Mouse (Mus musculus) T-helper 2 cell (primary cell): ENCODE measurements around the gene Cd19.

Experiments used
- in situ Hi-C: fragments of 300-600 bp; cut with MboI, MseI; formaldehyde crosslinking; loops from one replicate; pipeline ENCODE4 v1.15.1; 2025; ENCODE audit warnings: high pct_unique_total_duplicates

The Cd19 gene

DNA sequence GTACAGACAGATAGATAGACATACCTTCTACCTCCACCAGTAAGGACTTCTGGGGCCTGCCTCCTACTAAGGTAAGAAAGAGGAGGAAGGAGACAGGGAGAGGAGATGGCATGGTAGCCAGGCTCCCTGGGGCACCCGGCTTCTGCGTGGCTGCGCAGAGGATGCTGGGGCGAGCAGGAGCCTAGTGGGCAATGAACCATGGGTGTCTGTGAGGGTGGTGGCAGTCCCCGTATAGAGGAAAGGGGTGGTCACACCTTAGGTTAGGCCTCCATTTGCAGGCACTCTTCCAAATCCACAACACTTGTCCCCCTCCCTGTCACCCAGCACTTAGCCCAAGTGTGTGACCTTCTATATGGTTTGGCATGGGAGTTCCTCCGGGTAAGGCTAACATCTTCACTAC lies at the start of gene Cd19:
TSS of gene Cd19 (minus strand) at position 165 of the 400 bp plus-strand sequence.
- in situ Hi-C loops: no loop called here

- in situ Hi-C loops: no loop called here
These were observed 49.4 kb upstream of the Cd19 start for GRCm38 (mm10) chr7:126464121-126464520.

DNA sequence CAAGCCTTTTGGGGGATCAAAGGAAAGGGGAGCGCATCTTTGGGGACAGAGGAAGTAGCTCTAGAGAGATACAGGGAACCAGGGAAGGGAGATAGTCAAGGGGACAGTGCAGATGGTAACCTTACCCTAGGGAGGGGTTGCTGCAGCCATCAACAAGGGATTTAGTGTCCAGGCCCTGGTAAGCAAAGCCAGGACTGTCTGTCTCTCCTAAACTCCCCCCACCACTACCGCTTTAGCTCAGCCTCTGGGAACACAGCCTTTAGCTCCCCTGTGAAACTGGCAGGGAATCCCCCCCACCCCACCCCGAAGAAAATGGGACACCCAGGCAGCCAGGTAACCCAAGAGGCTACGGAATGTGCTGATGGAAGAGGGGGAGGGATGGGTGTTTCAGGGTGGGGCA lies 48.9 kb upstream of the Cd19 start:
- in situ Hi-C loops: no loop called here

- in situ Hi-C loops: no loop called here
These were observed 48.3 kb upstream of the Cd19 start, which contains the start of gene Atp2a1 for GRCm38 (mm10) chr7:126463004-126463403. Atp2a1 (minus strand) TSS chr7:126463108.

GRCm38 (mm10) chr7:126461626-126462025 lies 46.9 kb upstream of the Cd19 start:
- in situ Hi-C loops: no loop called here

DNA sequence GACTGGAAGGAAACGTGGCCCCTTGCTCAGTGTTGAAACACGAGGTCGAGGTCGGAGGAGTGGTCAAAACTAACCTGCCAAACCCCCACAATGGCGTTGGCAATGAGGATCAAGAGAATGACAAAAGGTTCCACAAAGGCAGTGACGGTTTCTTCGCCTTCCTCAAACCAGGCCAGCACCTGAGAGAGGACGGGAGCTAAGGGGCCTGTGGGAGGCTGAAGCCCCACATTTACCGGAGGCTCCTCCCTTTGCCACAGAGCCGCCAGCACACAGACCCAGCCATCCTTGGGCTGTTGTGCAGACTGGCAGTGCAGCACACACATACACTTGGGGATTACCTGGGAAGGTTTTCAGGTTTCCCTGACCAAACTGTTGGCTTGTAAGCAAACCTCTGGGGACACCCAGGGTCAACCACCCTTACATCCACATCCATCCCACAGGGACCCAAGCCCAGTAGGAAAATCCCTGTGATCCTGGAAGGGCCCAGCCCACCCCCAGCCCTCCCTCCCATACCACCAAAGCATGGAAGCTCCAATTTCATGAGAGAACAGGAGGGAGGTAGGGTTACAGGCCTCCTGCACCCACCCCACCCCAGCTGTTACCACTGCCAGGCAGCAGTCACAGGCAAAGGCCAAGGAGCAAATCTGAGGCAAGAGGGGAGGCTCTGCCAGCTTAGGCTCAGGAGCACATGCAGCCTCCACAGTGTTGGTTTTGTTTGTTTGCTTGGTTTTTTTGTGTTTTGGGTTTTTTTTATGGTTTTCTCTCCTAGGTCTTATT lies 46.1 kb upstream of the Cd19 start:
- in situ Hi-C loops: no loop called here

- in situ Hi-C loops: no loop called here
These were observed 44.3 kb upstream of the Cd19 start for GRCm38 (mm10) chr7:126458844-126459618.

DNA sequence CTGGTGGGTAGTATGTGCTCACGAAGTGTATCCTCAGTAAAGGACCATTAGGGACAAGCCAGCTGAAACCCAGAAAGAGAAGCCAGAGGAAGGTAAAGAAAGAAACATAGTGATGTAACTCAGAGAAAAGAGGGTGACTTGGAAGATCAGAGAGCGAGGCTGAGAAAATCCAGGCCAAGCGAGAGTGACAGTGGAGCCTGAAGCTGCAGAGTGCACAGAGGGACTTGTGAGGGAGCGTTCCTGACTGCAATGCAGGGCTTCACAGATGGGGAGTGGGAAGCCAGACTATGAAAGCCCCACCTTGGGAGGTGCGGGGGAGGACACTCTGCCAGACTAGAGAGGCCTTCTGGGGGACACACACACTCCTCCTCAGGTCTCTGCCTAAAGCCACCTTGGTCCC lies 43.5 kb upstream of the Cd19 start:
- in situ Hi-C loops: no loop called here

GRCm38 (mm10) chr7:126456382-126457266 lies 41.9 kb upstream of the Cd19 start:
- in situ Hi-C loops: no loop called here

DNA sequence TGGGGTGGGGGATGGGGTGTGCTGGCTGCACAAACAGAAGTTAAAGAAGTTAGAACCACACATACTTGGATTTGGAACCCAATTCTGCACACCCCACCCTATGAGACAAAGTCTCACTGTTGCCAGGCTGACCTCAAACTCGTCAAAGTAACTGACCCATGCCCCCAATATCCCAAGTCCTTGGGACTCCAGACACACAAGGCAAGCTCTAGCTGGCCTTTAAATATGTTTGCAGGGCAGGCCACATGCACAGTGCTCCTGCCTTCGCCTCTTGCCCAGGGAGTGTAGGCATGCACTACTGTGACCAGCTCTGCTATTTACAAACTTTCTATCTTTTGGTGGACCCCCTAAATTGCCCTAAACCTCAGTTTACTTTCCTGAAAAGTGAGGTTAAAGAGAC lies 40.6 kb upstream of the Cd19 start:
- in situ Hi-C loops: no loop called here

DNA sequence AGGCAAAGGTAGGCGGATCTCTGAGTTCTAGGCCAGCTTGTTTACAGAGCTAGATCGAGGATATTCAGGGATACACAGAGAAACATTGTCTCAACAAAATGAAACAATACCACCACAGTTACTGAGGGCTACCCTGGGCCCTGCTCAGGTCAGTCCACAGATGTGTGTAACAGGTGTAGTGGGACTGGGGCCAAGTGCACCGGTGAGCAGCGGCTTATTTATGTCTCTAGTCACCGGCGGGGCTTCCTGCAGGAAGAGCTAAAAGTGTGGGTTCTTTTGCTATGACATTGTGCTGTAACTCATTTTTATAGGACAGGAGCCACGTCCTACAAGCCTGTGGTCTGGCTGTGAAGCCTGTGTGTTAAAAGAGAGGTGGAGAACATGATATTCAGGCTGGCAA lies 39.2 kb upstream of the Cd19 start:
- in situ Hi-C loops: no loop called here

DNA sequence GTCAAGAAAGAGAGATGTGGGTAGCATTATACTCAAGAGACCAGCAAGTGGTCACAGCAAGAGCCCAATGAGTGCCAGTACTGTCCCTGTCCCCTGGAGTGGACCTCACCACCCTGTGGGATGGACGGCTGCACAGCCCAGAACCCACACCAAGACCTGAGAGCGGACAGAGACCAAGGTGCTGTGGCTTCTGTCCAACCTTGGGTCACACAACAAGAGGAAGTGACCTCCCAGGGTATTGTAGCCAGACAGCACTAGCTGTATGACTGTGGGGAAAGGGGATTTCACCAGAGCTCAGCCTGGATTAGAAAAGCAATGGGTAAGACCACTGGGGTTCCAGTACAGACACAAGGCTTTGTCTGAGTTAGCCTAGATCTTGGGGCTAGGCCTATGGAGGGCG lies 37.6 kb upstream of the Cd19 start:
- in situ Hi-C loops: no loop called here

- in situ Hi-C loops: no loop called here
These were observed 36.0 kb upstream of the Cd19 start for GRCm38 (mm10) chr7:126450641-126451040.

DNA sequence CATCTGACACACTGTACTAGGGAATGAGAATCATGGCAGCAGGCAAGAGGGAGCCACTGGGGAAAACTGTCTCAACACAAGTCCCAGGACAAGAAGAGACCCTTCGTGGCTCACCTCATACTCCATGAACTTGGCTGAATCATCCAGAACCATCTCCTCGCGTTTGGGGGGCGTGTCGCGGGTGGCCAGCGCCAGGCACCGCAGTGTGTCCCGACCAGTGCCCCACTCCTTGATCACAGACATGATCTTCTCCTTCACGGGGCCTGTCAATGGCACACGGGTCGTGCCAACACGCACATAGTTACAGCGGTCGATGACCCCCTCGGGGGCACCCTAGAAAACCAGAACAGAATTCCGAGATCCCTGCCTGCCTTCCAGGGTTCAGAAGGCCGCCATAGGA lies 35.3 kb upstream of the Cd19 start:
- in situ Hi-C loops: loop anchor here (5.0 kb wide), 1 partner anchor 227 kb away; the partner anchor contains the start of gene Sult1a1

DNA sequence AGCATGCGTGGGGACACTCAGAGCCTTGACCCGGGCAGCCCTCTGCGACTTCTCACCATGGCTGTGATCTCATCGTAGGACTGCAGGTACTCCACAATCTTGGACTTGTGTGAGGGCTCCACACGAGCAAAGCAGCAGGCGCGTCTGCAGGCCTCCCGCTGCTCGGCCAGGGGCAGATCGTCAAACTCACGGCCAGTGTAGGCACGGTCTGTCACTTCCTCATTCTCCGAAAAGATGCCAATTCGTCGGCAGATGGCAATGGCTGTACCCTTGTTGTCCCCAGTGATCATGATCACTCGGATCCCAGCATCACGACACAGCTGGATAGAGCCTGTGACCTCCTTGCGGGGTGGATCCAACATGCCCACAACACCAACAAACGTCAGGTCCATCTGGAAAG lies 33.8 kb upstream of the Cd19 start:
- in situ Hi-C loops: loop anchor here (5.0 kb wide), 1 partner anchor 229 kb away; the partner anchor contains the start of gene Sult1a1

- in situ Hi-C loops: loop anchor here (5.0 kb wide), 1 partner anchor 231 kb away; the partner anchor contains the start of gene Sult1a1
These were observed 31.5 kb upstream of the Cd19 start for GRCm38 (mm10) chr7:126446217-126446616.

- in situ Hi-C loops: loop anchor here (5.0 kb wide), 1 partner anchor 232 kb away; the partner anchor contains the start of gene Sult1a1
These were observed 30.6 kb upstream of the Cd19 start for GRCm38 (mm10) chr7:126445104-126445815.

DNA sequence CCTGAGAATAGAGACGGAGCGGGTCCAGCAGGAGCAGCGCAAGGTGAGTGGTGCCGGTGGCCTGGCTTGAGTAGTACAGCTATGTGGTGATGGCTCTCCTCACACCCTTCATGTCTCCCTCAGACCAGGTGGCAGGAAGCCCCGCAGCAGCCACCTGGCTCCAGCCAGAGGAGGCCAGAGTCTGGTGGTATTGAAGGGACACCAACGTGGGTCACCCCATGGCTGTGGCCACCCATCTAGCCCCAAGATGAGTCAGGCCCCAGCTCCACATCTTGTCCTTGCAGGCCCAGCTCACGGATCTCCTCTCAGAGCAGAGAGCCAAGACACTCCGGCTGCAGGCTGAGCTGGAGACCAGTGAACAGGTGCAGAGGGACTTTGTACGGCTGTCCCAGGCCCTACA lies 29.8 kb upstream of the Cd19 start:
- in situ Hi-C loops: no loop called here

GRCm38 (mm10) chr7:126443997-126444396 lies 29.3 kb upstream of the Cd19 start:
- in situ Hi-C loops: no loop called here

DNA sequence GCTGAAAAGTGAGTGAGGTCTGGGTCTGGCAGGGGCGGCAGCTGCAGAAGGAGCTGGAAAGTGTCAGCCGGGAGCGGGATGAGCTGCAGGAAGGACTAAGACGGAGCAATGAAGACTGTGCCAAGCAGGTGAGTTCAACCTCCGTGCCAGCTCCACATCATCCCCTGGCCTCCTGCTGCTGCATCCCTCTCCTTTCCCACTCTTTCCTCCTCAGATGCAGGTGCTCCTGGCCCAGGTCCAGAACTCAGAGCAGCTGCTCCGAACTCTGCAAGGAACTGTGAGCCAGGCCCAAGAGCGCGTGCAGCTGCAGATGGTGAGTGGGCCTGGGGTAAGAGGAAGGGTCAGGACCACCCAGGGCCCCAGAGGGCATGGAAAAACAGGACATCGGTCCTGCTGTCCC lies 25.4 kb upstream of the Cd19 start:
- in situ Hi-C loops: no loop called here

- in situ Hi-C loops: no loop called here
These were observed 22.2 kb upstream of the Cd19 start for GRCm38 (mm10) chr7:126436851-126437250.
